Mouse (Mus musculus): Measurements from ENCODE around the gene Aco1.

GRCm38 (mm10) chr4:40243006-40243405 is 100.1 kb downstream of the Aco1 start:
- TF ChIP-seq CTCF (IDR thresholded peaks at IDR 0.05; ENCODE audit: borderline replicate concordance, insufficient read depth, low read depth, low read length): no peak
- TF ChIP-seq POLR2A (IDR thresholded peaks at IDR 0.05; ENCODE audit: borderline replicate concordance, insufficient read depth, low read length): no peak
